Mouse (Mus musculus) induced T-regulatory cell, adult 2 months (primary cell): ENCODE results near the gene Dock3.
A peak's percentile ranks its signal among the peaks of the same experiment; 100 is the strongest.
"Not testable (repeated sequence)": the region's sequence is repeated elsewhere in the genome, so short reads cannot be mapped to it uniquely, and the experiment has no call there.

ENCODE experiments used
- DNase-seq: peaks from one replicate; pipeline ENCODE4 v3.0.0-alpha.2; 2012; ENCODE audit warnings: low read depth

Dock3 gene

DNA sequence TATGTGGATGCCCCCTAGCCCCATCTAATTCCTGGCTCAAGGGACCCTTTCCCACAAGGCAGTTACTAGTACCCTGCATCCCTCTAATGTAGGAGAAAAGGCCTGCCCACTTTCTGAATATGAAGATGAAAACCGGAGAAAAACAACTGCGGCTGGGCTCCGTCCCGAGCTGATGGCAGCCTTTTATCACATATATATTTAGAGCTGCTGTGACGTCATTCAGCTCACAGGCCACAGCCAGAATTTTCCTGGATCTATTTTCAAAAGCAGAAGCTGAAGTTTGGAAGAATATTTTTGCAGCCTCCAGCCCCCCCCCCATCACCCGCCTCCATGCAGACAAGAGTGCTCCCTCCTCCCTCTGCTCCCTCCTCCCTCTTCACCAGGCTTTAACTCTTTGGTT is 27.9 kb upstream of the Dock3 start:
- DNase-seq = no peak

DNA sequence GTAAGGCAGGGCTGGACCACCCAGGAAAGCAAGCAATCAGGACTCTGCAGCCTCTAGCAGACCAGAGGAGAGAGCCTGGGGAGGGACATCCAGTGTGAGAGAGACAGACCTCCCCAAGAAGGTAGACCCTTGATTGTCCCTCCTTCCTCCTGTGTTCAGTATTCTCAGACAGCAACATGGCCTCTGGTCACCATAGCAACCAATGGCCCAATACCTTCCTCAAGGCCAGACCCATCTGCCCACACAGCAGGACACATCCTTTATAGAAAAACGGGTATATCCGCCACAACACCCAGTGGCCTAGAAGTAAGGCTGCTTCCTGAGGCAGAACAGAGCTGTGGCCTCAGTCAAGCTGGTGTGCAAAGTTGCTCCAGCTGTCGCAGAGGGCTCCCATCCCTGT is 23.9 kb upstream of the Dock3 start:
- DNase-seq = no peak

DNA sequence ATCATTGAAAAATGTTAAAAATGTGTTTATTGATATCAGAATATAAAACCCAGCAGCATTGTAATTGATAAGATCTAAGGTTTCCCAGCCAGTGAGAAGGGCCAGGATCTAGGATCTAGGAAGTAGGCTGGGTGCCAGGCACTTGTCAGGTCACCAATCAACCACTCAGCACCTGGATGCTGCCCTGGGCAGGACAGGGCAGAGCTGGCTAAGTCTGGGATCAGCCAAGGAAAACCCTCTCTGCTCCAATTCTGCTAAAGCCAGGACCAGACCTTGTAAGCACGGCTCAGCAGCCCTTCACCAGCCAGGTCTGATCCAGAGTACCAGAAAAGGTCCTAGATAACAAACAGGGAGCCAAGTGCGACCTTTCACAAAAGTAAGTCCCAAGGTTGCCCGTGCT is 23.2 kb upstream of the Dock3 start:
- no peak for DNase-seq

DNA sequence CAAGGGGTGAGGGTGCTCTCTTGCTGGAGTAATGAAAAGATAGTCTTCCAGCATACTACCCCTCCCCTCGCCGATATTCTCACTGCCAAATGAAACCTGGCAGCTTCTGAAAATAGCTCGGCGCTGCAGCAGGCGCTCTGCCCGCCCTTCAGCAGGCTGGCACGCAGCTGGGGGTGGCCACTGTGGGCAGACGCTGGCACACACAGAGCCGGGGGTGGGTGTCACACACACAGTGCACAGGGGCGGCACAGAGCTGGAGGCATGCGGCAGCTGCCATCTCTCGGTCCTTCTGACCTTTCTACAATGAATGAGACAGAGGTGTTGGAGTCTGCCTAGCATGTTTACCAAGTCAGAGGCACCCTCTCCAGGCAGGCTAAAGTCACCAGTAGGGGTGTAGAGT is 22.8 kb upstream of the Dock3 start:
- no peak for DNase-seq

DNA sequence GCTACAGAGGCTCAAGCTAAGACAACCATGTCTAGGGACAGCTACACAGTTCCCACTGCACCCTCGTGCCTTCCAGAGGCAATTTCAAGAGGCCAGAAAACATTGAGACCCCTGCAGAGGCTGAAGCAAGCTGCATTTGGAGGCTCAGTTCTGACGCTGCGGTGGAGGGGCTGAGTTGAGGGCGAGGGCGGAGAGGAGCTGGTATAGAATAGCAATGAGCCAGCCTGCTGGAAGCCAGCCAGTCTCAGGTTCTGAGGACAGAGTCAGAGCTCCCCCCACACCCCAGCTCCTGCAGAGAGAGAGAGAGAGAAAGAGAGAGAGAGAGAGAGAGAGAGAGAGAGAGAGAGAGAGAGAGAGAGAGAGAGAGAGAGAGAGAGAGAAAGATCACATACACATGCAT is 20.5 kb upstream of the Dock3 start:
- no peak for DNase-seq

DNA sequence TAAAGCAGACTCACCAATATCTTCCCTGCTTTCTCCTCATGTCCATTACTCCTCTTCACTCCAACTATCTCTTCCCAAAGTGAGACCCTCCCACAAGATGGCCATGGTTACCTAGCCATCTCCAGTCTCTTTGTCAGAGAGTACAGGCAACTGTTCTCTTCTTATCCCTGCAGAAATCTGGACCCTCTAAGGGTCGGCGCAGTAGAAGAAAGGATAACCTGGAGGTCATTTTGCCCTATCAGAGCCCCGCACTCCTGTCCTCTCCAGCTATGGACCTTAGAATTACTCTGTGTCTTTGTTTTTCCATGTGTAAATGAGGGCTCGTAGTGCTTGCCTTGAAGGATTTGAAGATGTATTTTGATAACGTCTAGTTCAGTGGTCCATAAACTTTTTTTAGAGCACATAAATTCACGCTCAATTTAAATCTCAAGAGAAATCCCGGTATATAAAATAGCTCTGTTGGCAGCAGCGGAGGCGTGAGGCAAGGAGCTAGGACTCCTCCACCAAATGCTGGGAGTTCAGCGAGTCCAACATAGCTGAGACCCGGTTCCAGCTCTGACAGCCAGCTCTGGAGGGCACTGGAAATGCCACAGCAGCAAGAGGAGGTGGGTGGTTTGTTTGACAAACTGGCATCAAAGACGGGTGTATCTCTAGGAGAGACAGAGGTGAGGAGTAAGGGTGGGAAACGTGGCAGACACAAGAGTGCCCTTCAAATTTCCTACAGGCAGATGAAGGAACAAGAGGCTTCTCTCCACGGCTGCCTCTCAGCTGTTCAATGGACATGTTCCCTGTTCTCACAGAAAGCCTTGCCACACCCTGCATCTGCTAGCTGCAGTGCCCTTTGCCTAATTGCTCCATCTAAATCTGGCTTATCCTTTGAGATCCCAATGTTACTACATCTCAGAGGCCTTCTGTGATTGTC is 19.0 kb upstream of the Dock3 start:
- DNase-seq = no peak

DNA sequence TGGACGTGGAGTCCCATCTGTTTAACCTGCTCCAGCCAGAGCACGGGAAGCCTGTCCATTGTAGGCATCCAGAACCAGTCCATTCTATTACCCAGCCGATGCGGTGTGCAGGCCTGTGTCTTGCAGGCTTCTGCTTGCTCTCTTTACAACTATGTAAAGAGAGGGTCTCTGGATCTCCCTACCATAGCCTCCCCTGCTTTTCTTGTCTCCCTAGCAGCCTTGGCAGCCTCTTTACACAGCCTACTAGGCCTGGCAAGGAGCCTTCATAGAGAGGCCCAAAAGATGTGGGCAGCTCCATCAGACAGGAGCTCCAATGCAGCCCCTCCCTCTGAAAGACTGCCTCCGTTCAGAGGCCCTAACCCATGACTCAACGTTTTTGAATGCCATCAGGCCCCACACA is 17.4 kb upstream of the Dock3 start:
- no peak for DNase-seq

DNA sequence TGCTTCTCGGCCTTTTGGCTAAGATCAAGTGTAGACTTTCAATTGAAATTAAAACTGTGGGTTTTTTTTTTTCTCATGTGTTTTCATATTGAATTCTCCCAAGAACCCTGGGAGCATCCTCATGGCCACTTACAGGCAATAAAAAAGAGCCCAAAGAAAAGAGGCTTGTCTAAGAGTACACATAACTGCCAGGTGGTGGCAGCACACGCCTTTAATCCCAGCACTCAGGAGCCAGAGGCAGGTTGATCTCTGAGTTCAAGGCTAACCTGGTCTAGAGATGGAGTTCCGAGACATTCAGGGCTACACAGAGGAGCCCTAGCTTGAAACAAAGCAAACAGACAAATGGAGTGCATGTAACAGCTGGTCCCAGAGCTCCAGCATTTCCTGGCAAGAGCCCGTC is 14.5 kb upstream of the Dock3 start:
- DNase-seq = peak; percentile 77

DNA sequence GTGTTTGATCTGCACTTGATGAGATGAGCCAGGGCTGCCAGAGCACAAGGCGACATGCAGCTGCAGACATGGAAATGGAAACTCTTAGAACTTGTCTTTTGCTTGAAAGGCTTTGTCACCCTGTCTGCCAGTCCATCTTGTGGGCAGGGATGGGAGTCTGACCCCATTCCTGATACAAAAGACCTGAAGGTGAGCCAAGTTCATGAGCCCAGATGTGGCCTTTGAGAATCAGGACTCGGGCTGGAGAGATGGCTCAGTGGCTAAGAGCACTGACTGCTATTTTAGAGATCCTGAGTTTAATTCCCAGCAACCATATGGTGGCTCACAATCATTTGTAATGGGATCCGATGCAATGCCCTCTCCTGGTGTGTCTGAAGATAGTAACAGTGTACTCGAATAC is 13.6 kb upstream of the Dock3 start:
- DNase-seq = no peak

DNA sequence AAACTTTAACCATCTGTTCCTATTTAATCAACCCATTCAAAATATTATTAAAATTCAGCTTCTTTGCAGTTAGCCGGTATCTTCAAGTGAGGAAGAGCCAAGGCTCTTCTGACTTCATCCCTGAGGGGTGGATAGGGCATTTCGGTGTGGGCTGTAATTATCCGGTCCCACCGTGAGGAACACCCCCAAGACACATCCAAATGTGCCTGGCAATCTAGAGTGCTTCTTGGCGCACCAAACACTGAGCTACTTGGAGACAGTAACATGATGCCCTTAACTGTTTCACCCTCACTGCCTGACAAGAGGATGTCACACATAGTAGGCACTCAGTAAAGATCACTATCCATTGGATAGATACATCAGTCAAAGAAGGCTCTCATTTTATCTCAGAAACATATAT is 4.4 kb upstream of the Dock3 start:
- DNase-seq = no peak

DNA sequence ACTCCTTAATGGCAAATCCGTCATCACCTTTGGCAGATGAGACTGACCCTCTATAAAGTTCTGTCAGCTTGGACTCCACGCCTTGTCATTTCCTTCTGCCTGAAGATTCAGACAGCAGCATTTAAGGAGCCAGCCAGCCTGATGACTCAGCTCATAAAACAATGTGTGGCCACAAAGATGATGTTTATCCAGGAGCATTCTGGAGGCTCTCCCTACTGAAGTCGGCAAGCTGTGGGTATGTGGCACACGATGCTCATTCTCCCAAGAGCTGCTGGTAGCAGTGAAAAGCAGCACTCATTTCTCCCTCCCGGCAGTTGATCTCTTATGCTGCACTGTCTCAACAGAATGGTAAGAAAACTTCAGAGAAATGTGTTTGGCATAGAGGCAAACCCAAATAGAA is 3.6 kb upstream of the Dock3 start:
- DNase-seq = no peak

DNA sequence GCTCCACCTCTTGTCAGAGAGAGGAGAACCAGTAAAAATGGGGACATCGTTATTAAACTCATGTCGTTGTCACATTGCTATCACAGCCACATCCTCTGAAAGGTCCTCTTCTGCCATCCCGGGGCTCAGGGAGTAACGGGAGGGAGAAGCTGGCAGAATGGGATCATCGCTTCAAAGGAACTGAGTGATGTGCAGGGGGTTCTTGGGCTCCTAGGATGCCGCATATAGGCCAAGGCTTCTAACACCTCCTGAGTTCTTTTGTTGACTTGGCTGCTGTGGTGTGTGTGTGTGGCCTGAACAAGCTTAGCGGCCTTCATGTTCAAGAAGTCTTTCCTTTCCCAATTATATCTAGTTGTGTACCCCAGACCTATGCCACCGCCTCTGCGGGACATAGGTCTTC is 431 bp upstream of the Dock3 start:
- DNase-seq = no peak

DNA sequence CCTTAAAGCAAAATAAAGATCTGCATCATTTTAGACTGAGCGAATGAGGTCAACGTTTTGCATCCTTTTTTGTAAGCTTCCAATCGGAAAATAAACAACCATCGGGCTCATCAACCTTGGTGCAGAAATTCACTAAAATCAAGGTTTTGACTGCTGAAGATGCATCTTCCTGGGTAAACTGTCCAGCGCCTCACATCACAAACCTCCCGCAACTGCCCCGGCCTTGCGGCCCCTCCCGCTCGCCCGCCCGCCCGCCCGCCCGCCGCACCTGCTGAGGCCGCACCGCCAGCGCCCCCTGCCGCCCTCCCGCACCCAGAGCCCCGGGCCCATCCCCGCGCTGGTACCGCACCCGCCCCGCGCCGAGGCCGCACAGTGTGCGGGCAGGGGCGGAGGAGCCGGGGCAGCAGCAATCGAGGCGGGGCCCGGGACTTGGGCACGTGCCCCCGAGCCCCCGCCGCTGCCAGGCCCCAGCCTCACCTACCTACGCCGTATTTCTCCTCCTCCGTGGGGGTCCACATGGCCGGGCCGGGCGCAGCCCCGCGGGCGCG is 644 bp downstream of the Dock3 start:
- peak; percentile 43 for DNase-seq

DNA sequence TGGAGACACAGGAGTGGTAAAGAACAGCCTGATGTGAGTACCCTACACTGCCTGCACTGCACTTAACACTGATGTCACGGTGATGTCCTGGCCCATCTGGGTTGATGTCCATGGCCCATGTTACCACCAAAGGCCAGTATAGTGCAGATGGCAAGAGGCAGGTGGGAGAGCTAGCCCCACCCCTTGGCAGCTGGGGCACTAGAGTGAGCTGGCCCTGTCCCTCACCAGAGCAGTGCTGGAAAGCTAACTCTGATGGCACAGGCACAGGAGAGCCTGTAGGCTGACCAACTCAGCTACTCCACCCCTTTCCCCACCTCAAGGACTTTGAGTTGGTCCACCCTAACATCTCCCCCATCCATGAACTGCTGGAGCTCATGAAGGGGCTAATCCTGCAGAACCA is 7.1 kb downstream of the Dock3 start:
- no peak for DNase-seq

DNA sequence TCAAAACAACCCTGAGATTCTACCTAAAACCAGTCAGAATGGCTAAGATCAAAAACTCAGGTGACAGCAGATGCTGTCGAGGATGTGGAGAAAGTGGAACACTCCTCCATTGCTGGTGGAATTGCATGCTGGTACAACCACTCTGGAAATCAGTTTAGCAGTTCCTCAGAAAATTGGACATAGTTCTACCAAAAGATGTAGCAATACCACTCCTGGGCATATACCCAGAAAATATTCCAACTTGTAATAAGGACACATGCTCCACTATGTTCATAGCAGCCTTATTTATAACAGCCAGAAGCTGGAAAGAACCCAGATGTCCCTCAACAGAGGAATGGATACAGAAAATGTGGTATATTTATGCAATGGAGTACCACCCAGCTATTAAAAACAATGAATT is 56.9 kb downstream of the Dock3 start:
- not testable (repeated sequence) for DNase-seq

DNA sequence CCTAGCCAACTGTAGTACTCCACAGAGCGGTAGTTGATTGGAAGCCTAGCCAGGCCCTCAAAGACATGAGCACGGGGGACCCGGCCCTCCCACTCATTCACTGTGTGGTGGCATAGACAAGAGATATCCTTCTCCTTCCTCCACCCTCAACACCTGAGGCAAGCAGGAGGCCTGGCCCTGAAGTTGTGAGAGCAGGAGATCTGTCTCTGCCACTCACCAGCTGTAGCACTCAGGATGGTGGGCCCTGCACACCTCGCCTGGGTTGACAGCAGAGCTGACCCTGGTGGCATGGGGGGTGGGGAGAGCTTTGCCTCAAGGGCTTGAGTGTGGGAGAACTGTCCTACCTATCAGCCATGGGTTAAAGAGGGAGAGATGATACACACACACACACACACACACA is 65.9 kb downstream of the Dock3 start:
- DNase-seq = no peak

DNA sequence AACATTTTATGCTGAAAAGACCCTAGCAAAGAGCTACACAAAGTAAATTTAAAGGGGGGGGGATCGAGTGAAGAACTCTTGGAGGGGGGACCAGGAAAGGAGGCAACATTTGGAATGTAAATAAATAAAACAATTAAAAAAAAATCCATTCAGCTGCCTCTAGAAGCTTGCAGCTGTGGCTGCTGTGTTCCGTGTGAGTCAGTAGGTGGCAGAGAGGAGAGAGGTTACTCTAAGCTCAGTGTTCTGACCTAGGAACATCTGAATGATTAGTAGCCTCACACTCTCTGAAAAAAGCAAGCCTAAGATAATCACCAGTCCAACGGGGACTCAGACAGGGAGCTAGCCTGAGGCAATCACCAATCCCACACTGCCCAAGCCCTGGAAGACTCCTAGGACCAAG is 66.9 kb downstream of the Dock3 start:
- peak; percentile 15 for DNase-seq

DNA sequence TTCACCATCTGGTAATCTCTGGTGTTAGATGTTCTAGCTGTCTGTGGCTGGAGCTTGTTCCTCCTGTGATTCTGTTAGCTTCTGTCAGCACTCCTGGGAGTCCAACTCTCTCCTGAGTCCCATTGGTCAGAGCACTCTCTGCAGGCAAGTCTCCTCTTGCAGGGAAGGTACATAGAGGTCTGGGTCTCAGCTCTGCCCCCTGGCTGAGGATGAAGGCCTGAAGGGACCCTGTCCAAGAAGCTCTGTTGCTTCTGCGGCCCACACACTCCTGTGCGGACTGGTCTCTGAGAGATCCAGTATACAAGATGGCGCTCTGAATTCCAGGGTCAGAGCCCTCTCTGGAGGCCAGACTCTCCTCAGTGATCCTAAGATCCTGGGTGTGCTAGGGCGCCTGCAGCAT is 75.3 kb downstream of the Dock3 start:
- not testable (repeated sequence) for DNase-seq

DNA sequence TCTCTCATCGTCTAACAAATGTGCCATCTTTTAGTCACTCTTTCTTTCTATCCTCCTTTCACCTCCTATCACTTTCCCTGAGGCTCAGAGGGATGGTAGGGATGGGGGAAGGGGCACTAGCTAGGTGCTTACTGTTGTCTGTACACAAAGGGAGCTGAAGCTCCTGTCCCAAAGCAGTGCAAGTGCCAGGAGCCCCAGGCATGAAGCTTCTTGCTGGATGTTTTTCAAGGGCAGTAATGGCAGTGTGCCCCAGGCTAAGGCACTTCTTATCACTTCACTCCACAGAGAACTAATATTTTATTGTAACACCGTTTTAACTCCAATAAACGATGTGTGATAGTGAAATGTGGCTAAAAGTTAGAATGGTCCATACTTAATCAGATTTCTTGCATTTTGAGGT is 118.9 kb downstream of the Dock3 start:
- DNase-seq = no peak

DNA sequence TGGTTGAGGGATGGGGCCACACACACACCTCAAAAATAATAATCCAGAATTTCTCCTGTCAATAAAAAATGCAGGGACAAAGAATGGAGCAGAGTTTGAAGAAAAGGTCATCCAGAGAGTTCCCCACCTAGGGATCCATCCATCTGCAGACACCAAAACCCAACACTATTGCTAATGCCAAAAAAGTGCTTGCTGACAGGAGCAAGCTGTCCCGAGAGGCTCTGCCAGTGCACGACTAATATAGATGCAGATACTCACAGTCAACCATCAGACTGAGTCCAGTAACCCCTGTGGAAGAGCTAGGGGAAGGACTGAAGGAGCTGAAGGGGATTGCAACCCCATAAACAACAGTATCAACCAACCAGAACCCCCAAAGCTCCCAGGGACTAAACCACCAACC is 119.7 kb downstream of the Dock3 start:
- no peak for DNase-seq

DNA sequence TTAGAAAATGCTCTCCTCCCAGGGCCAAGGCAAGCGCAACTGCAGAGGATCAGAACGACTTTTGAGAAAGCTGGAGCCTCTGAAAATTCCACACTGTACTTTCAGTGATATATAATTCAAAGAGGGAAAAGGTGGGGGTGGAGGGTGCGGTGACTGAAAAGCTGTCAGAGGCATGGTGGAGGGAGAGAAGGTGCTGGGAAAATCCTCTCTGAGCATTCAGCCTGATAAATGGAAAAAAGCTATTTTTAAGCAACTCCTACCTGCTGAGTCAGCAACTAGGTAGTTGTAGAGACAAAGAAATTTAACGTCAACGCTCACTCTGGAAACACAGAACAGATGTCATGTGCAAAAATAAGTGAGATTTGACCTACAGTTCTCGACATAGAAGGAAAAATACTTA is 132.2 kb downstream of the Dock3 start:
- no peak for DNase-seq

DNA sequence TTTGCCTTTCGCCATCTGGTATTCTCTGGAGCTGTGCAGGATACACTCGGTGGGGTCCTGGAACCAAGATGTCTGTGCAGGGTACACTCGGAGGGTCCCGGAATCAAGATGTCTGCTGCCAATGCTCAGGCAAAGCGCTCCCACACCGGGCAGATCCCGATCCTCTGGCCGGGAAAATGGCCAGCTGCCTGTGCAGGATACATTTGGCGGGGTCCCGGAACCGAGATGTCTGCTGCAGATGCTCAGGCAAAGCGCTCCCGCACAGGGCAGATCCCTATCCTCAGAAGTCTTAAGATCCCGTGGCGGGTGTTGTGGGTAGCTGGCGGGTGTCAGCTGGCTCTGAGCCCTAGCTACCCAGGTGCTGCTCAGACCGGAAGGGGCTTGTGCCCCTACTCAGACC is 142.3 kb downstream of the Dock3 start:
- DNase-seq = not testable (repeated sequence)

DNA sequence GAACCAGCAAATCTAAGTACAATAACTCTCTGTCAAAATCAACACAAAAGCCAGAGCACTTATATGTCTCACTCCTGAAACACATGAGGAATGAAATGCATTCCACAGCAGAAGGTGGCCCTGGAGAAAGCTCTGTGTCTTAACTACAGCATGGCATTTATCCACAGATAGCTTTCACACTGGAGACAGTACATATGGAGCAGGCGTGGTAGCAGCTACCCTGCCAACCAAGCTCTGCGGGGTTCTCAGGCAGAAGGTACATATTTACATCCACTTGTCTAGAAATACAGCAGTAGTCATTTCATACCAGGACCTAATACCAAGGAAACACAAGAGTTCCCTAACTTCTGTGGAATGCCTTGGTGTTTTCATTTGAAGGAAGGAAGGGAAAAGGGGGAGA is 144.2 kb downstream of the Dock3 start:
- no peak for DNase-seq

DNA sequence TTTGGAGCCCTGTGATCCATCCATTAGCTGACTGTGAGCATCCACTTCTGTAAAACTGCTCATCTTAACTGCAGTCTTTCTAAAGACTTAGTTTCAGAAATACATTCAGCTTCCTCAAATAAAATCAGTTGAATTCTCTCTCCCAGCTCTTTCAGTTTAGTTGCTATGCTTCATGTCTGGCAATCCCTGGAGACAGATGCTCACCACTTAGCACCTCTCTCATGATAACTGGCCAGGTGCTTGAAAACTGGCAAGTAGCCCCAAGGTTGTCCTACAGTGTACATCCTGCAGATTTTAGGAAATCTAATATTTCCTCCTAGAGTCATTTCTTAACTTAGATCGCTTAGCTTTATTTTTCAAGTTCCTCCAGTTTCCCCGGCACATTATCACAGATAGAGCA is 193.8 kb downstream of the Dock3 start:
- DNase-seq = no peak
